Mouse (Mus musculus) v-Abl transformed pro-B cells (cell line): ENCODE results near the gene Anxa9.

Experiments
- in situ Hi-C, 2 experiments: fragments of 400-800 bp; cut with MboI; formaldehyde crosslinking; loops; one replicate each; pipeline ENCODE4 v1.15.1; 2025; ENCODE audit not compliant: unreplicated experiment in 2 of 2

Anxa9 gene

GRCm38 (mm10) chr3:95285390-95285789 is 21.6 kb downstream of the Anxa9 start:
- in situ Hi-C loops, result no loop called here

GRCm38 (mm10) chr3:95284501-95285281 is 22.3 kb downstream of the Anxa9 start:
- in situ Hi-C loops, result no loop called here

GRCm38 (mm10) chr3:95284062-95284461 is 22.9 kb downstream of the Anxa9 start:
- in situ Hi-C loops, result no loop called here

GRCm38 (mm10) chr3:95283589-95283941 is 23.4 kb downstream of the Anxa9 start:
- in situ Hi-C loops, result no loop called here

- in situ Hi-C loops, result no loop called here
Measured at GRCm38 (mm10) chr3:95282865-95283588, 23.9 kb downstream of the Anxa9 start.

GRCm38 (mm10) chr3:95282381-95282864 is 24.6 kb downstream of the Anxa9 start:
- in situ Hi-C loops, result no loop called here

- in situ Hi-C loops, result no loop called here
Measured at GRCm38 (mm10) chr3:95281216-95282126, 25.5 kb downstream of the Anxa9 start, which contains the start of the genes Mindy1 and Prune1. TSS of gene Mindy1 (plus strand) at chr3:95281345. TSS of gene Prune1 (minus strand) at chr3:95282076.

- in situ Hi-C loops, result no loop called here
Measured at GRCm38 (mm10) chr3:95280747-95281146, 26.2 kb downstream of the Anxa9 start.

GRCm38 (mm10) chr3:95277149-95277551 is 29.8 kb downstream of the Anxa9 start:
- in situ Hi-C loops, result no loop called here

- in situ Hi-C loops, result no loop called here
Measured at GRCm38 (mm10) chr3:95276428-95276934, 30.5 kb downstream of the Anxa9 start.

- in situ Hi-C loops, result no loop called here
Measured at GRCm38 (mm10) chr3:95275161-95275560, 31.8 kb downstream of the Anxa9 start.

- in situ Hi-C loops, result loop anchor here in 1 of 2 experiments (25.0 kb wide), 1 partner anchor 137 kb away; the partner anchor contains the start of genes Lysmd1, Scnm1 and Tnfaip8l2
Measured at GRCm38 (mm10) chr3:95274453-95274852, 32.5 kb downstream of the Anxa9 start.

- in situ Hi-C loops, result loop anchor here in 1 of 2 experiments (25.0 kb wide), 1 partner anchor 136 kb away; the partner anchor contains the start of genes Lysmd1, Scnm1 and Tnfaip8l2
Measured at GRCm38 (mm10) chr3:95273471-95273870, 33.5 kb downstream of the Anxa9 start.

GRCm38 (mm10) chr3:95270766-95271364 is 36.1 kb downstream of the Anxa9 start:
- in situ Hi-C loops, result loop anchor here in 1 of 2 experiments (25.0 kb wide), 1 partner anchor 134 kb away; the partner anchor contains the start of genes Lysmd1, Scnm1 and Tnfaip8l2

- in situ Hi-C loops, result loop anchor here (5.0 to 25.0 kb wide), 2 partner anchors 57 to 132 kb away; partner anchors contain the start of genes Lysmd1 (in 1 of the 2), Scnm1 (in 1 of the 2) and Tnfaip8l2 (in 1 of the 2)
Measured at GRCm38 (mm10) chr3:95269789-95270188, 37.2 kb downstream of the Anxa9 start.

- in situ Hi-C loops, result loop anchor here (5.0 to 25.0 kb wide), 2 partner anchors 56 to 131 kb away; partner anchors contain the start of genes Lysmd1 (in 1 of the 2), Scnm1 (in 1 of the 2) and Tnfaip8l2 (in 1 of the 2)
Measured at GRCm38 (mm10) chr3:95267855-95268254, 39.1 kb downstream of the Anxa9 start.

GRCm38 (mm10) chr3:95266052-95266451 is 40.9 kb downstream of the Anxa9 start:
- in situ Hi-C loops, result loop anchor here (5.0 to 25.0 kb wide), 2 partner anchors 54 to 129 kb away; partner anchors contain the start of genes Lysmd1 (in 1 of the 2), Scnm1 (in 1 of the 2) and Tnfaip8l2 (in 1 of the 2)

- in situ Hi-C loops, result loop anchor here (5.0 to 25.0 kb wide), 4 partner anchors 52 to 202 kb away; partner anchors contain the start of genes Tnfaip8l2 (in 2 of the 2), Lysmd1 (in 1 of the 2) and Scnm1 (in 1 of the 2)
Measured at GRCm38 (mm10) chr3:95264724-95265123, 42.3 kb downstream of the Anxa9 start.
